Comparison of ENCODE assay signal across 21 mouse cellular contexts in the genomic region with DNA sequence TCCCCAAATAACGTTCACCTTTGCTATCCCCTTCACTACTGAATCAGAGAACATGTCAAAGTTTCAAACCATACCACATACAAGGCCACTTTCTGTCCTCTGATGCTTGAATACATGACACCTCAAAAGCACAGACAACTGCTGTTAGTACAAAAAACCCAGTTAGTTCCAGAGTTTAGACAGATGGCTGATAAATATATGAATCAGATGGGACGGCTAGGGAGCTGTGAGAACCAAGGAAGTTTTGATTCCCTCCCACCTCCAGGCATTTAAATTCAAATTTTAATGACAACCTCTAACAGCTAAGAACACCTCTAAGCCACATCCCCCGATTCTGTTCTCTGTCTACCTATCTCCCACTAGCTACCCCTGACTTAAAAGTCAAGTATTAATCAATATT.
"Had no signal": no experiment of that assay in that cellular context is flagged by ENCODE, and none has a peak within 500 bp of the region (broad histone marks: within the 10 kb centered on the region; RNA-seq: fewer than 3 reads in every experiment).

No protein-coding gene starts in this region.

- H3K27me3 ChIP-seq: lung, embryonic 15.5 days; megakaryocyte, embryonic 14.5 days; midbrain, embryonic 13.5 days; midbrain, embryonic 15.5 days; neural tube, embryonic 13.5 days; neural tube, embryonic 15.5 days; stomach, embryonic 15.5 days had no signal

- H3K36me3 ChIP-seq: lung, embryonic 15.5 days; midbrain, embryonic 13.5 days; midbrain, embryonic 15.5 days; neural tube, embryonic 13.5 days; neural tube, embryonic 15.5 days; stomach, embryonic 15.5 days had no signal

- DNase-seq: liver, postnatal 0 days; lung, adult 2 months; lung, postnatal 14 days; lung, postnatal 36 days; retina, postnatal 1 day; right cerebral cortex, adult 18-20 months; right cerebral cortex, postnatal 25 days; right cerebral cortex, postnatal 4 days; spleen, adult 18-20 months; thymus, adult 2 months; thymus, postnatal 25 days; thymus, postnatal 4 days had no signal

- H3K4me3 ChIP-seq: lung, embryonic 15.5 days; megakaryocyte, embryonic 14.5 days; midbrain, embryonic 13.5 days; midbrain, embryonic 15.5 days; neural tube, embryonic 13.5 days; neural tube, embryonic 15.5 days; stomach, embryonic 15.5 days had no signal

- H3K4me1 ChIP-seq: lung, embryonic 15.5 days; midbrain, embryonic 13.5 days; midbrain, embryonic 15.5 days; neural tube, embryonic 13.5 days; neural tube, embryonic 15.5 days; stomach, embryonic 15.5 days had no signal

- H3K4me2 ChIP-seq: lung, embryonic 15.5 days; midbrain, embryonic 11.5 days; midbrain, embryonic 13.5 days; midbrain, embryonic 15.5 days; neural tube, embryonic 13.5 days; neural tube, embryonic 15.5 days; stomach, embryonic 15.5 days had no signal

- H3K27ac ChIP-seq: lung, embryonic 15.5 days; macrophage; midbrain, embryonic 13.5 days; midbrain, embryonic 15.5 days; neural tube, embryonic 13.5 days; neural tube, embryonic 15.5 days; stomach, embryonic 15.5 days had no signal

- H3K9me3 ChIP-seq: lung, embryonic 15.5 days; megakaryocyte, embryonic 14.5 days; midbrain, embryonic 13.5 days; midbrain, embryonic 15.5 days; neural tube, embryonic 13.5 days; neural tube, embryonic 15.5 days; stomach, embryonic 15.5 days had no signal
